22 mouse cellular contexts compared by ENCODE assay signal in genomic region chr6:120686872-120687650, GRCm38 (mm10). TPM values are rescaled to one million over a fixed set of nuclear protein-coding genes. Genes with fewer than 3 reads are reported as not detected.
DNase-seq lines count a peak whose midpoint lies in the region; ATAC-seq and TF ChIP-seq lines count a peak whose summit lies in the region.
"Had no signal": no experiment of that assay in that cellular context is flagged by ENCODE, and none has a peak within 500 bp of the region (broad histone marks: within the 10 kb centered on the region; RNA-seq: fewer than 3 reads in every experiment).

No protein-coding gene starts in this region.

- no peak overlapping the region for H3K4me3 ChIP-seq in MEL (ENCODE audit: control insufficient read depth in 1 of 2, insufficient read depth in 1 of 2, low read depth in 2 of 2, low read length in 2 of 2)
- no peak overlapping the region for H3K4me3 ChIP-seq in liver, embryonic 13.5 days (replicated peaks)
- H3K4me3 ChIP-seq: embryonic facial prominence, embryonic 15.5 days; erythroblast, embryonic 14.5 days; forebrain, embryonic 10.5 days; heart, embryonic 13.5 days; hindbrain, embryonic 12.5 days; intestine, embryonic 15.5 days had no signal

- TF ChIP-seq POLR2A in MEL (IDR thresholded peaks at IDR 0.05; ENCODE audit: control insufficient read depth in 1 of 2, insufficient read depth in 1 of 2, low read depth in 1 of 2, low read length in 2 of 2, poor library complexity in 1 of 2): no peak

- WGBS in liver, embryonic 13.5 days (ENCODE audit: insufficient replicate concordance): 61% methylated on average over 5 of the region's 5 CpGs

- no peak overlapping the region for H3K4me2 ChIP-seq in liver, embryonic 13.5 days
- H3K4me2 ChIP-seq: embryonic facial prominence, embryonic 15.5 days; heart, embryonic 13.5 days; hindbrain, embryonic 12.5 days; intestine, embryonic 15.5 days had no signal

- peak in 1 of 2 experiments; percentile 55; a peak in 1 of 4 replicates for TF ChIP-seq EP300 in MEL (IDR thresholded peaks at IDR 0.05; ENCODE audit: low read depth in 1 of 2, low read length in 2 of 2)

- ATAC-seq in liver, embryonic 13.5 days (ENCODE audit: low read depth): peak; percentile 42; the same call in 1 of the 2 replicates
- ATAC-seq: forebrain, embryonic 14.5 days; intestine, embryonic 15.5 days had no signal

- peaks cover 0 to 20% of the 10 kb centered on the region in 2 experiments; a peak in 2 of 4 replicates for H3K36me3 ChIP-seq in MEL (ENCODE audit: control insufficient read depth in 1 of 2, insufficient read depth in 2 of 2, low read length in 2 of 2)
- no peaks in the 10 kb centered on the region for H3K36me3 ChIP-seq in liver, embryonic 13.5 days
- H3K36me3 ChIP-seq: embryonic facial prominence, embryonic 15.5 days; forebrain, embryonic 10.5 days; G1E; heart, embryonic 13.5 days; hindbrain, embryonic 12.5 days; intestine, embryonic 15.5 days had no signal

- peak; percentile 16 for DNase-seq in cerebellum, adult 8-10 months
- no peak for DNase-seq in cerebellum, adult 11 months
- peak; percentile 26 for DNase-seq in MEL (ENCODE audit: low read depth, low spot score)
- DNase-seq in cerebellum, postnatal 10 days: peak; percentile 42 to 54
- DNase-seq in liver, embryonic 13.5 days: no peak
- DNase-seq in neural tube, embryonic 10.5 days (ENCODE audit: extremely low spot score, low spot score): no peak
- no peak for DNase-seq in right cerebral cortex, adult 18-20 months
- DNase-seq in kidney, postnatal 25 days: no peak
- DNase-seq: adrenal gland, postnatal 14 days; embryo, embryonic 11 days; gastrocnemius, postnatal 36 days; heart, adult 11 months; heart, postnatal 4 days; kidney, adult 18-20 months had no signal

- TF ChIP-seq CTCF in MEL (IDR thresholded peaks at IDR 0.05 in 2 of 3, conservative IDR thresholded peaks at IDR 0.05 in 1 of 3; ENCODE audit: control insufficient read depth in 1 of 3, insufficient read depth in 1 of 3, low read depth in 2 of 3, low read length in 3 of 3, poor library complexity in 1 of 3, severe bottlenecking in 1 of 3): no peak

- H3K27me3 ChIP-seq in MEL (ENCODE audit: control insufficient read depth in 1 of 2, insufficient read depth in 2 of 2, low read length in 2 of 2): no peaks in the 10 kb centered on the region
- H3K27me3 ChIP-seq in liver, embryonic 13.5 days: no peaks in the 10 kb centered on the region
- H3K27me3 ChIP-seq: embryonic facial prominence, embryonic 15.5 days; heart, embryonic 13.5 days; hindbrain, embryonic 12.5 days; intestine, embryonic 15.5 days had no signal

- no peak overlapping the region for H3K27ac ChIP-seq in MEL (ENCODE audit: control insufficient read depth, low read depth, low read length)
- no peak overlapping the region for H3K27ac ChIP-seq in liver, embryonic 13.5 days
- H3K27ac ChIP-seq: embryonic facial prominence, embryonic 15.5 days; forebrain, embryonic 10.5 days; heart, embryonic 13.5 days; hindbrain, embryonic 12.5 days; intestine, embryonic 15.5 days had no signal

- no peak overlapping the region for H3K9ac ChIP-seq in MEL (ENCODE audit: control insufficient read depth, low read depth, low read length, poor library complexity, severe bottlenecking)
- H3K9ac ChIP-seq in liver, embryonic 13.5 days: no peak overlapping the region
- H3K9ac ChIP-seq: embryonic facial prominence, embryonic 15.5 days; heart, embryonic 13.5 days; hindbrain, embryonic 12.5 days; intestine, embryonic 15.5 days had no signal

- H3K9me3 ChIP-seq in MEL (replicated peaks; ENCODE audit: insufficient read depth, low read length): no peaks in the 10 kb centered on the region
- no peaks in the 10 kb centered on the region for H3K9me3 ChIP-seq in liver, embryonic 13.5 days (replicated peaks)
- H3K9me3 ChIP-seq: embryonic facial prominence, embryonic 15.5 days; G1E; heart, embryonic 13.5 days; hindbrain, embryonic 12.5 days; intestine, embryonic 15.5 days had no signal

- H3K79me2 ChIP-seq in MEL (ENCODE audit: control insufficient read depth, insufficient read depth, low read length, poor library complexity): peaks cover 2% of the 10 kb centered on the region

- no peak for TF ChIP-seq RAD21 in MEL (IDR thresholded peaks at IDR 0.05; ENCODE audit: low read depth, low read length)

- peaks cover 2 to 11% of the 10 kb centered on the region in 2 experiments for H3K4me1 ChIP-seq in MEL (ENCODE audit: control insufficient read depth in 1 of 2, insufficient read depth in 2 of 2, low read length in 2 of 2)
- H3K4me1 ChIP-seq in liver, embryonic 13.5 days (replicated peaks): peaks cover 28% of the 10 kb centered on the region
- H3K4me1 ChIP-seq: embryonic facial prominence, embryonic 15.5 days; forebrain, embryonic 10.5 days; heart, embryonic 13.5 days; hindbrain, embryonic 12.5 days; intestine, embryonic 15.5 days had no signal

TF ChIP-seq in MEL, 35 proteins besides CTCF, POLR2A, EP300 and RAD21:
- TF ChIP-seq ZKSCAN1 (IDR thresholded peaks at IDR 0.05; ENCODE audit: low read depth, low read length) (no peak), USF2 (IDR thresholded peaks at IDR 0.05; ENCODE audit: borderline replicate concordance in 1 of 2, insufficient read depth in 1 of 2, low read depth in 1 of 2, low read length in 2 of 2) (no peak), MYC (IDR thresholded peaks at IDR 0.05; ENCODE audit: low read depth, low read length) (no peak), NRF1 (IDR thresholded peaks at IDR 0.05; ENCODE audit: insufficient read depth, low read depth, low read length, poor library complexity, severe bottlenecking) (no peak), MXI1 (IDR thresholded peaks at IDR 0.05; ENCODE audit: low read depth, low read length) (no peak), CHD1 (IDR thresholded peaks at IDR 0.05; ENCODE audit: low read depth, low read length) (no peak), NELFE (IDR thresholded peaks at IDR 0.05; ENCODE audit: low read depth, low read length) (no peak), TCF12 (IDR thresholded peaks at IDR 0.05; ENCODE audit: low read depth, low read length) (0 out of 2 replicates have a peak, but pooled peaks have one; percentile 12), MYB (IDR thresholded peaks at IDR 0.05; ENCODE audit: low read depth, low read length) (no peak), MEF2A (IDR thresholded peaks at IDR 0.05; ENCODE audit: extremely low read depth, insufficient replicate concordance, low read depth, low read length, poor library complexity, severe bottlenecking) (no peak), ZNF384 (IDR thresholded peaks at IDR 0.05; ENCODE audit: low read depth, low read length) (peak; percentile 29; the same call in 1 of the 2 replicates), SIN3A (IDR thresholded peaks at IDR 0.05; ENCODE audit: low read length) (no peak), RCOR1 (IDR thresholded peaks at IDR 0.05; ENCODE audit: low read depth, low read length) (no peak), ETS1 (IDR thresholded peaks at IDR 0.05; ENCODE audit: low read depth, low read length) (peak; percentile 69), MAFK (IDR thresholded peaks at IDR 0.05; ENCODE audit: borderline replicate concordance, low read depth, low read length) (0 out of 2 replicates have a peak, but pooled peaks have one; percentile 40), GATA1 (IDR thresholded peaks at IDR 0.05; ENCODE audit: low read depth, low read length) (no peak), TAL1 (IDR thresholded peaks at IDR 0.05; ENCODE audit: low read length) (no peak)

RNA-seq across cellular contexts. Expression of gene Cecr2, which starts 20.9 kb away (rescaled TPM):
- 4.0 and 5.1 TPM in 2 replicates for total RNA-seq in MEL (2012; rRNA removed)
- 1 to 10 TPM in 1 of 2 experiments, not detected in 1; 8.7 TPM for polyA plus RNA-seq in MEL (2012; ENCODE audit: insufficient read depth in 1 of 2, insufficient read length in 2 of 2, low read depth in 1 of 2, low replicate concordance in 2 of 2, missing spikeins in 1 of 2)
- polyA plus RNA-seq in liver, embryonic 13.5 days (2015; fragmentation: Nextera tagmentation; extraction: Ambion mirVana): 5.0 and 5.5 TPM in 2 replicates

Comparison
In these comparisons a context has a peak if more than half of its experiments do, and no peak if none do; other contexts are left out.
1. DNase-seq: peak in cerebellum, adult 8-10 months (single experiment), MEL (single experiment) and cerebellum, postnatal 10 days (2 of 2); none in cerebellum, adult 11 months (single experiment), liver, embryonic 13.5 days (single experiment), neural tube, embryonic 10.5 days (single experiment), right cerebral cortex, adult 18-20 months (single experiment) and kidney, postnatal 25 days (0 of 2).